Mouse (Mus musculus): ENCODE data around the gene Tert.

DNA sequence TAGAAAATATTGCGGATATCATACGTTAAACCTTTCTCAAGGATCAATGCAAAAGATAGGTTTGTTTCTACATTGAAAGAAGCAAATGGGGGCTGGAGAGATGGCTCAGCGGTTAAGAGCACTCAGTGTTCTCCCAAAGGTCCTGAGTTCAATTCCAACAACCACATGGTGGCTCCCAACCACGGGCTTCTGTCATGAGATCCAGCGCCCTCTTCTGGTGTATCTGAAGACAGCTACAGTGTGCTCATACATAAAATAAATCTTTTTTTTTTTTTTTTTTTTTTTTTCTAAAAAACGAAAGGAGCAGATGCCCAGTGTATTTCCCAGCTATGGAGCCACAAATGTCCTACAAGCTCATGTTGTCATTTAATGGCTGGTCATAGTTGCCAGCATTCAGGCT, 6.1 kb upstream of the Tert start:
- TF ChIP-seq USF1 (IDR thresholded peaks at IDR 0.05; ENCODE audit: low read depth) (no peak), CTCF (IDR thresholded peaks at IDR 0.05; ENCODE audit: control insufficient read depth, insufficient read depth, insufficient read length) (no peak), FOSL1 (IDR thresholded peaks at IDR 0.05; ENCODE audit: insufficient read depth, low read length, poor library complexity, severe bottlenecking) (no peak)
